Mouse (Mus musculus) lung, postnatal 10 days (tissue): ENCODE measurements around the gene Ptprcap.

Experiments
- DNase-seq: peaks from one replicate; pipeline ENCODE4 v3.0.0; 2021

Gene Ptprcap

DNA sequence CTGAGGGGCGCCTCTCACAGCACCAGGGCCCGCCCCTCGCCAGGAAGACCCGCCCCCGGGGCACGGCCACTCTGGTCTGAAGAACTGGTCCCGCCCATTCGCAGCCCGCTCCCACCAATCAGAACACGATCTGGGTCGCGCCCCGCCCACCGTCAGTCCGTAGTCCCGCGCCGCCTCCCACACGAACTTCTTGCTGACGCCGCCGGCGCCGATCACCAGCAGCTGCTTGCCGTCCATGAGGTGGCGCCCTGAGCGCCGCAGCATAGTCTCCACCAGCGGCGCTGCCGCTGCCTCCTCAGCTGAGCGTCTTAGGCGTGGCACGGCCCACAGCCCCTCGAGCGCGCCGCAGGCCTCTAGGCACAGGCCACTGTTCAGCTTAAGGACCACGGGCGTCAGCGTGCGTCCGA, 16.0 kb downstream of the Ptprcap start:
- peak; percentile 99 for DNase-seq

DNA sequence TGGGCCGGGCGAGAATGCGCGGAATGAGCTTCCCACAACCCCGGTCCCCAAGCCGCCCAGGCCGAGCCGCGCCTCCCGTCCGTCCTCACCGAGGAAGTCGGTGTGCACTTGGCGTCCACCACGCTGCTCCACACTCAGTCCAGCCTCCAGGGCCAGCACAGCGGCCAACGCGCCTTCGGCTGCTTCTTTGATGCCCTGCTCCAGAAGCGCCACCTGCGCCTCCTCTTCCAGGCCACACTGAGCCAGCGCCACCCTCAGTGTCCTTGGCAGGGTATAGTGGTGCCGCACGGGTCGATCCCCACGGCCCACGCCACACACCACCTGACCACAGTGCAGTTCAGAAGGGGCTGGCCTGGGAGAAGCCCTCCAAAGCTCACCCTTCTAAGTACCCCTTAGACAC, 16.4 kb downstream of the Ptprcap start:
- DNase-seq, result no peak

DNA sequence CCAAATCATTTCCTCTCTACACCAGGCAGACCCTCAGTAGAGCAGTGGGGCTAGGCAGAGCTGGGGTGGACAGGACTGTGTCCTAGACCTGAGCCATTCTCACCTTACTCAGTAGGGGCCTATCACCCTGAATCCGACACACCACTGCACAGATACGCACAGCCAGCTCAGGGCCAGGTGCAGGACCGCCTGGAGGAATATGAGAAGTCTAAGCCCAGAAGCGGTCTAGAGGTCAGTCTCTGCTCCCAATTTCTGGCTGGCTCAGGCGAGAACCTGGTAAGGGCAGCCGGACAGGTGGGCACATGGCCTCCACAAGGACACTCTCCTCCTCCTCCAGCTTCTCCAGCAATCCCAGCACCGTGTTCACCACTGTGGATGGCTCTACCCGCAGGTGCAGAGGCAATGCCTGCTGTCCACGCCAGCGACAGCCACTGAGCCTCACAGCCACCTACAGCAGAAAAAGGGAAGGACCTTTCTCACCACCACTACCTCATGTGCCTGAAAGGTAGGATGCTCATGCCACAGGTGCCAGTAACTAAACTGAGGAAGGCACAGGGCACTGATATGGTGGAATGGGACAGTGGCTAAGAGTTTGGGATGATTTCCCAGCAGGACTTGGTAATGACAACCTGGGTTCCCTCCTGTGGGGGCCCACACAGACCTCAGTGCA, 17.5 kb downstream of the Ptprcap start:
- no peak for DNase-seq

DNA sequence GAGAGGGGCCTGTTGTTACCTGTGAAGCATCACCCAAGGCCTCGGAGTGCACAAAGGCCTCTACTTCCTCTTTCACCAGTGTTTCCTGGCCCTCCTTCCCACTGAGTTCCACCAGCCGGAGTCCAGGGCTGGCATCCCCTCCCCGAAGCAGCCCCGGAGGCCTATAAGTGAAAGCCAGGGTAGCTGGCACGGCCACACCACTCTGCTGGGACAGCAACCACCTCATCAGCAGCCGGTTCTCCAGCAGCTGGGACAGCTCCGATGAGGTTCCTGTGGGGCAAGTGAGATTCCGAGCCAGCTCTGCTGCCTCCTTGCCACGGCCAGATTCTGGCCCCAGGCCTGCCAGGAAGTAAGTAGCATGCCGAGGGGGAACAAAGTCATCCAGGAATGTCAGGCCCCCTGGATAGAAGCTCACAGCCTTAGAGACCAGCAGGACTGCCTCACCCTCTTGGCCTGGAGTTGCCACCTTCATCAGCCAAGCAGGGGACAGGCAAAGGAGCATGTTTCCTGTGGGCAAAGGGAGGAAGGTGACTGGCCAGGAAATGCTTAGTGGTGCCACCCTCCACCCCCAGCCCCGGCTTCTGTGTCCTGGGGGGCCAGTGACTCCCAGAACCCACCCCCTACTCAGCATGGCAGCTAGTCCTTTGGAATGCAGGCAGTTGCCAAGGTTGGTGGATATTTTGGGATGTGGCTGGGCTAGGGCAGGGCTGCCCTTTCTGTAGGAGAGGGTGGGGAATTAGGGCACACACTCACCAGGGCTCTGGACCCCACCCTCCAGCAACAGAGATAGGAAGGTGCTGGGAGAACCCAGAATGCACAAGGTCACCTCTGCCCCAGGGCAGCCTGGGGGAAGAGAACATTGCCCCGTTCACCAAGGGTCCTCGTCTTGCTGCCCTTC, 18.2 kb downstream of the Ptprcap start:
- DNase-seq, result peak; percentile 62

DNA sequence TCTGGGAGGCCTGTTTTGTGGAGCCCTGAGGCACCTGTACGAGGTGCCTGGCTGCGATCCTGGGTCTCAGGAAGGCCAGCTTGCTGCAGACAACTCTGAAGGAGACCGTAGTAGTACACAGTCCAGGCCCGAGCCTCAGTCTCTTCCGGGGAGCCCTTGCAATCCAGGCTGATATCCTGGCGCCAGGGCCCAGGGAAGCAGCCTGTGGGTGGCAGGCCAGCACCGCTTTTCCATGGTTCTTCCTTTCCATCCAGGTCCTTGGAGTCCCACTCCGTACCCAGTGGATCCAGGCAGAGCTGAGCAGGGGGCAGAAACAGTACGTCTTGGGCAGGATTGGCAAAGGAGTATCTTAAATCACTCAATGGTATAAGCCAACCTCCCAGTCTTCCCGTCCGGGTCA, 19.5 kb downstream of the Ptprcap start:
- DNase-seq, result no peak

DNA sequence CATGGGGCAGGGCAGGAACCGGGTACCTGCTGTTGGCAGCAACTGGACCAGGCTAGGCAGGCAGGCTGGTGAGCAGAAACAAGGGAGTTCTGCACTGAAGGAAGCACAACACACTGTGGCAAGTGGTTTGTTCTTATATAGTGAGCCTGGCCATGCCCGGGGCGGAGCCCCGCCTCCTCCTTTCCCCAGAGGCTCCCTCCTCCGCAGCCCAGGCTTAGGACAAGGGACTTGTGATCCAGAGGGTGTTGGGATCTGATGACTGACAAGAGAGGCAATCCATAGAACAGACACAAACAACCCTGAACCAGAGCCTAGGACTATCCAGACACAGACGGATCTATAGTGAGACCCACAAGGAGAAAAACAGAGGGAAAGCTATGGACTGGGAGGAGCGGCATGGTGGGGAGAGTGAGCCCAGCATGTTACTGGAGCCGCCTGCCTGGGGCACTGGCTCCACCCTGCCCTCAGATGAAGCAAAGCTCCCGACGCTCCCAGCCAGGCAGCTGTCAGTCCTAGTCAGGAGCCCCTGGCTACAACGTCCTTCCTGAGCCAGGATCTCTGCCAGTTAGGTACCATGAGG, 22.1 kb downstream of the Ptprcap start, which contains the start of gene Carns1:
Gene Carns1 (minus strand): TSS at position 112 of the 580 bp plus-strand sequence.
- peak; percentile 66 for DNase-seq

DNA sequence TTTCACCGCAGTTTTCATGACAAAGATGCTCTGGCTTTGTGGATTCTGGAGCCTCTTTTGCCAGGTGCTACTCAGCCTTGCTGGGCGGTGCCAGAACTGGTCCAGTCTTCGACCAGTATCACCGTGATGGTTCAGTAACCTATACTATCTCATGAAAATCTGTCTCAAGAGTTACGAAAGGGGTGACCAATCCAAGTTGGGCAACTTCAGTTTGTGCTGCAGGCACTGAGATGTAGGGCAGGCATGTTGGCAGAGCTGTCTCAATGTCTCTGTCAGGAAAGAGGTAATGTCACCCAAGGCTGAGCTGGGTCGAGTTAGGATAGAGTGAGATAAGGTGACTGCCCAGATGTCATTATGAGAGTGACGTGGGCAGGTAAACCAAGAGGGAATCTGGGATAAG, 27.0 kb downstream of the Ptprcap start:
- DNase-seq, result no peak

DNA sequence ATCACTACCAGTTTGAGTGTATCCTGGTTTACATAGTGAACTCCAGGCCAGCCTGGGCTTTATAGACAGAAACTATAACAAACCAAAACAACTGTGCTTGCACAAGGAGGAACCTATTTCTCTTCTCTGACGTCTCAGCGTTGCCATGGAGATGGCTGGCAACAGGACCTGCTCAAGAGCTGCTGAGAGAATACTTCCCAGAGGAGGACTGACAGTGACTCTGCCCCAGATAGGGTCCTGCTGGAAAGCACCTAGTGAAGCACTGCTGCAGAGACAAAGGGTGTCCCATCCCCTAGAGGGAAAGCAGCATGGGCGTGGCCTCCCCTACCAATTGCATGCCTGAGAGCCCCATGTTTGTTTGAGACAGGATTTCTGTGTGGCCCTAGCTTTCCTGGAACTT, 28.5 kb downstream of the Ptprcap start:
- DNase-seq, result peak; percentile 79

DNA sequence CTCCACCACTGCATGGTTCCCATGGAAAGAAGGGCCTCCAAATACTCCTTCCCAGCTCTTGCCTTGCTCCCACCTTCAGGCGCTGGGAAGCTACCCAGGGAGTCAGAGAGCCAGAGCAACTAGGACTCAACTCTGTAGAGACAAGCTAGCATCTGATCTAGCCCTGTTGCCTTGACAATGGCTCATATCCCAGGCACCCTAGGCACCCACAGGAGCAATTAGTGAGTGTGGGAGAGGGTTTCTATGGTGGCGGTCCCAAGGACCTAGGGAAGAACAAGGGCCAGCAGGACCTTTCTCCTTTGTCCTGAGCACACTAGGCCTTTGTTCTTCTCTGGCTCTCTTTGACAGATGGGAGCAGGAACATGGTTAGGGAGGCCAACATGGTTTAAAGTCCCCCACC, 30.3 kb downstream of the Ptprcap start:
- no peak for DNase-seq

DNA sequence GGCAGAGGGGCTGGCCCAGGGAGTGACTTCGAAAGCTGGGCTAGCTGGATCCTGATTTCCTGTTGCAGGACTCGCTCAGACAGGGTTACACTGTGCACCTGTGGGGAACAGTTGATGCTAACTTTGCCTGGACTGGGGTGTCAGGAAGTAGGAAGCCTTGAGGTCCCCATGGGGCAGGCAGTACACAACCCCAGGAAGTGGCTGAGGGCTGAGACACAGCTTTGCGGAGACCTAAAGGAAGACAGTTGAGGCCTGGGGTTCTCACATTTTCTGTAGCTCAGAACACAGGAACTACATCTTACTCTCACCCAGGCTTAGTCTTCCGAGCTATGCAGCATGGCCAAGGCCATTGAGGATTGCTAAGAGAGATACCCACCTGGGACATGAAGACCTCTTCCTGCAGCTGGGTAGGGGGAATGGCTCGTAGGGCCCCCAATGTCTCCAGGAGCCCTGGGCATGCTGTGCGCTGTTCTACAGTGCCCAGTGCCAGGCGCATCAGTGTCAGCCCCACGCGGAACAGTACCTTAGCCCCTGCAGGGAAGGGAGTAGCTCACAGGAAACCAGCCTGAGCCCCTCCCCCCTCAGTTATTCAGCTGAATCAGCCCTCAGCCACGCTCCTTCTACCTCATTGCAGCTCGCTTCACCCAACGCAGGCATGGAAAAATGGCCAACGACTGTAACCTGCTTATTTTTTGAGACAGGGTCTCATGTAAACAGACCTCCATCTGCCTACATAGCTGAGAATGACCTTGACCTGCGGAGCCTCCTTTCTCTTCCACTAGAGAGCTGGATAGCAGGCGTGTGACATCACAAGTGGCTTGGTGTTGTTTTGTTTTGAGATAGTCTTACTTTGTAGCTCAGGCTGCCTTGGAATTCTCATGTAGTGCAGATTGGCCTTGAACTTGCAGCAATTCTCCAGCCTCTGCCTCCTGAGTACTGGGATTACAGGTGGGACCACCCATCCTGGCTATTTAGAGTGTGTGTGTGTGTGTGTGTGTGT, 31.9 kb downstream of the Ptprcap start:
- peak; percentile 56 for DNase-seq

DNA sequence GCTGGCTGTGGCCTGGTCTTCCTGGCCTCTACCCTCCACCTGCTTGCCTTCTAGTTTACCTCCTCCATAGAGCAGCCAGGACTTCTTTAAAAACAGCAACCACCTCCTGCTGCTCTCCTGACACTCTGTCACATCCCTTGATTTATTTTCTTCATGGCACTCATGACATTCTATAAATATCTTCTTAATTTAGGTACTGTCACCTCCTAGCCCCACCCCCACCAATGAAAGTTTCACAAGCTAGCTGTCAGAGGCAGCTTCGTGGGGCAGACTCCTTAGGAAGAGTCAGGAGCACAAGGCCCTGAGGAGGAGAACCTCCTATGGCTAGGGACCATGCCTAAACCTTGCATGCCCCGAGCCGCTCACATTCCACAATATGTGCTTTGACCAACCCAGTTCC, 33.9 kb downstream of the Ptprcap start:
- no peak for DNase-seq

DNA sequence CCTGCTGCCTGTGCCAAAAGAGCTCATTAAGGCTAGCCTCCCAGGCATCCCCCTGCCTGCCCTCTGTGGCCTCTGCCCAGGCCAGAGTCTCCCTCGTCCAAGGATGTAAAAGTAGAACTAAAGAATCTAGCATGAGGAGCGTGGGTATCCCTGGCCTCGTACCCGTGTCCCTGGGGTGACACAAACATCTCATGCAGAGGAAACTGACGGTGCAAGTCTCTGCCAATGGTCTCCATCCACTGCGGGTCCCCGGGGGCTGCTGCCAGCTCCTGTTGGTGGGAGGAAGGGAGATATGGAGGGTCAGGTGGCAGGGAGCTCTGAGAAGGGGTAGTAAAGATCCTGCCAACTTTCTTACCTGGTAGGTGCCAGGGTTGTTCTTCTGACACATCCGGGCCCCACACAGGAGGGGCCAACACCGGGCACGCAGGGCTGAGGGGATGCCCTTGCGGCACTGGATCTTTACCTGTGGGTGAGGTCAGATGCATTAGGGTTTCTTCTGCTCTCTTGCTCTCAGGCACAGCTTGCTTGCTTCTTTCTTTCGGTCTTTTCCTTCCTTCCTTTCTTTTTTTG, 35.7 kb downstream of the Ptprcap start:
- no peak for DNase-seq

DNA sequence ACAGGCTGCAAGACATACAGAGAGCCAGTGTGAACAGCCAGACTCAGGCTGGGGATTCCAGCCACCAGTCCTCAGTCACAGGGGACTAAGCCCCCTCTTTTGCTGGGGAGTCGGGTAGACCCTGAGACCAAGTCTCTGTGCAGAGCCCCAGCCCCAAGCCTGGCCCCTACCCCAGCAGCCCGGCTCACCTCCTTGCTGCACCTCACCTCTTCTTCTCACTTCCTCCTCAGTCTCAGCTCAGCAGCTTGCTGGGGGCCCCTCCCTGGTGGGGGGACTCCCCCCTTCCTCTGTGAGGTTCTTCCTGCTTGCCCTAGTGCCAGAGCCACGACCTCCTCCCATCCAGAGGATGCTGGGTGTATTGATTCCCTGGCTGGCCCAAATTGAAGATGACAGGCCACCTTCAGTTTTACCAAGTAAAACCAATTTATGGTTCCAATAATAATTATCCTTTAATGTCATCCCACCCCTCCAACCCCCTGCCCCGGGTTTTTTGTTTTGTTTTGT, 37.5 kb downstream of the Ptprcap start, which contains the start of gene Tbc1d10c:
Gene Tbc1d10c (minus strand): TSS at position 454 of the 504 bp plus-strand sequence.
- DNase-seq, result peak; percentile 68

DNA sequence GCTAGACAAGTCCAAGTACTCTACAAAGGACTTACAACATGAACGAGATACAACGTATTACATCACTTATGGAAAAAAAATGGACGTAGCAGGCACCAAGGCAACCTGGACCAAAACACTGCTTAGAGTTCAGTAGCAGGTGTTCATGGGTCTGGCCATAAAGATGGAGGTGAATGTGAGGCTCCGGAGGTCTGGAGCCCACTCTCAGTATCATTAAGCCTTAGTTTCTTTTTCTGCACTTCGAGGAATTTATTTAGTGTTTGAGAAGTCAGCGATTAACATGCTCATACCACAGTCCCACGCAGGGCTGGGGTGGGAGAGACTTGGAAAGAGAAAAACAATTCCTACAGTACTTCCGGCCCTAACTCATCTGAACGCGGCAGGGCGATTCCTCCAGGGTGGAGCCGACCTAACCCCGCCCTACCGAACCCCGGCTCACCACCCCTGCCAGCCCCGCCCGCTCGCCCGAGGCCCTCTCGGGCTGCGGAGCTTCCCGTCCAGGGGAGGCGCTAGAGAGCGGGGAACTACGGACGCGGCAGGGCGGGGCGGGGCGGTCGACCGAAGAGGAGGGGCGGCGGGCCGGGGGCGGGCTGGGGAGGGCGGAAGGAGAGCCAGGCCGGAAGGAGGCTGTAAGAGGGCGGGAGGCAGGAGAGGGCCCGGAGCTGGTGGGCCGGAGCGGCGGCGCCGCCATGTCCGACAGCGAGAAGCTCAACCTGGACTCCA, 38.3 kb downstream of the Ptprcap start, which contains the start of gene Ppp1ca:
Gene Ppp1ca (plus strand): TSS at position 538 of the 723 bp plus-strand sequence.
- peak; percentile 98 for DNase-seq

DNA sequence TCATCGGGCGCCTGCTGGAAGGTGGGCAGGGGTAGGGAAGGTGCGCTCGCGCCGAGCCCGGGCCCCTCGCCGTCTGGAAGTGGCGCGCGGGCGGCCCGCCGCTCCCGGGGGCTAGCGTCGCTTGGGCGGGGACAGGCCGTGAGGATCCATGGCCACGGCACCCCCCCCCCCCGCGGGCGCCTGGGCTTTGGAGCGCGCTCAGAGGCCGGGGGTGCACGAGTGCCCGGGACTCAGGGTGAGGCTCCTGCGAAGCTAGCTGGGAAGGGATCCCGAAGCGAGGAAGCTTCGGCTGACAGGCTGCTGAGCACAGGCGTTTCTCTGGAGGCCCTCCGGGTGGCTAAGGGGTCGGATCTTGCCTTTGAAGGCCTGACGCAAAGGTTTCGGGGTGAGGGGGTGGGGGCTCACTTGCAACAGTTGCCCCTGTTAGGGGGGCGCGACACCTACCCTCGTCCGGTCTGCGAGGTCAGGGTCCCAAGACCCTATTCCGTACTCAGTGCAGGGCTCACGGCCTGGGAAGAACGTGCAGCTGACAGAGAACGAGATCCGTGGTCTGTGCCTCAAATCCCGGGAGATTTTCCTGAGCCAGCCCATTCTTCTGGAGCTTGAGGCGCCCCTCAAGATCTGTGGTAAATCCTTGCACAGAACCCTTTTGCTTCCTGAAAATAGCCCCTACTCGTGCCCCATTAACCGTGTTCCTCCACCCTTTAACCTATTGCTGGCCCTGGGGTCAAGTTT, 39.0 kb downstream of the Ptprcap start:
- no peak for DNase-seq

DNA sequence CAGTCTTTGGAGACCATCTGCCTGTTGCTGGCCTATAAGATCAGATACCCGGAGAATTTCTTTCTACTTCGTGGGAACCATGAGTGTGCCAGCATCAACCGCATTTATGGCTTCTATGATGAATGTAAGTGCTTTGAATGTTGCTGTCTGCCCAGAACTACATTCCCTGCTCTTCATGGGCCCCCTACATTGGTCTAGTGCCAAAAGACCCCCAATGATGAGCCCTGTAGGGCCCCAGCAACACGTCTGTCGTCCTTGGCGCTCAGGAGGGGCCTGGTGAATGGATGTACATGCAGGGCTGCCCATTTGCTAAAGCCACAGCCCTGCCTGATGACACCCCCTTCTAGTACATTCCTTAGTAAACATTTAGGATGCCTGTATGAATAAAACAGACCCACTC, 39.7 kb downstream of the Ptprcap start:
- no peak for DNase-seq

DNA sequence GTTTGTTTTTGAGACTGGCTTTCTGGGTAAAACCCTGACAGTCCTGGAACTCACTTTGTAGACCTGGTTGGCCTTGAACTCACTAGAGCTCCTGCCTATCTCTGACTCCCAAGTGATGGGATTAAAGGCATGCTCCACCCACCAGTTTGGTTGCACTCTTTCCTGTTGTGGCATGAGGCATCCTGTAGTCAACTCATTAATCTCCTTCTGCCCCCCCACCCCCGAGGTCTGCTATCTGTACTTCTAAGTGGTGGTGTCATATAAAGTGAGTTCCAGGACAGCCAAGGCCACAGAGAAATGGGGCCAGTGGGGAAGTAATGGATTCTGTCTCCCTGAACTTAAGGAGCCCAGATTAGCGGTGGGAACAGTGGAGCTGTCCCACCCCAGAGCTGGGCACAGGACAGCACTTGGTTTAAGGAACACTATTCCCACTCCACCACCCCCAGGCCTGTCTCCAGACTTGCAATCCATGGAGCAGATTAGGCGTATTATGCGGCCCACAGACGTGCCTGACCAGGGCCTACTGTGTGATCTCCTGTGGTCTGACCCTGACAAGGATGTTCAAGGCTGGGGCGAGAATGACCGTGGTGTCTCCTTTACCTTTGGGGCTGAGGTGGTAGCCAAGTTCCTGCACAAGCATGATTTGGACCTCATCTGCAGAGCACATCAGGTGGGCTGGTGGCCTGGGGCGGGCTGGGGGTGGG, 40.8 kb downstream of the Ptprcap start:
- DNase-seq, result no peak

DNA sequence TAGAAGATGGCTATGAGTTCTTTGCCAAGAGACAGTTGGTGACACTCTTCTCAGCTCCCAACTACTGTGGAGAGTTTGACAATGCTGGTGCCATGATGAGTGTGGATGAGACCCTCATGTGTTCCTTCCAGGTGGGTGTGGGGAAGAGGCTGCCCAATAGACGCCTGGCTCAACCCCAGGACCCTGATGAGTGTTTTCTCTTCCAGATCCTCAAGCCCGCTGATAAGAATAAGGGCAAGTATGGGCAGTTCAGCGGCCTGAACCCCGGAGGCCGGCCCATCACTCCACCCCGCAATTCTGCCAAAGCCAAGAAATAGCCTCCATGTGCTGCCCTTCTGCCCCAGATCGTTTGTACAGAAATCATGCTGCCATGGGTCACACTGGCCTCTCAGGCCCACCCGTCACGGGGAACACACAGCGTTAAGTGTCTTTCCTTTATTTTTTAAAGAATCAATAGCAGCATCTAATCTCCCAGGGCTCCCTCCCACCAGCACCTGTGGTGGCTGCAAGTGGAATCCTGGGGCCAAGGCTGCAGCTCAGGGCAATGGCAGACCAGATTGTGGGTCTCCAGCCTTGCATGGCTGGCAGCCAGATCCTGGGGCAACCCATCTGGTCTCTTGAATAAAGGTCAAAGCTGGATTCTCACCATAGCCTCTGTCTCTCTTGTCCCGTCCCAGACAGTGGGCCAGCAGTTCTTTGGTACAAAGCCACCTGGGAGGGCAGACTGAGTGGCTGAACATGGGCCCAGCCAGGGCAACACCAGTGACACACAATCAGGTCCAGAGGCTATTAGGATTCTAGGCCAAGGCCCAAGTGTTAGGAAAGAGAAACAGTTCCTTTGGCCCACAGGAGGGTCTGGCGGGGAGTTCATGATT, 41.6 kb downstream of the Ptprcap start:
- no peak for DNase-seq

DNA sequence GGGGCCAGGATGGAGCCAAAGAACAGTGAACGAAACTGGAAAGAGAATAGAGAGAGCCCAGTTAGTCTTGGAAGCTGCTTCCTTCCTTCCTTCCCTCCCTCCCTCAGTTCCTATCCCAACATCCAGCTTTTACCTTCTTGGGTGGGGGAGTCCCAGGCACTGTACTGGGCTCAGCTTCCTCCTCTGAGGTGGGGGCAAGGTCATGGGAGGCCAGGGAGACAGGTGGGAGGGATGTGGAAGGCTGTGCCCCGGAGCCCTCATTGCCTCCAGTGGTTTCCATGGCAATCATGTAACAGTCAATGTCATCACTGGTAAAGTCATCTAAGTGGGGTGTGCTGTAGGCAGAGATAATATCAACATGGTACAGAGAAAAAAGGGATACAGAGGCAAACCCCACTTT, 42.6 kb downstream of the Ptprcap start:
- DNase-seq, result no peak
